Mouse (Mus musculus): ENCODE measurements around the gene Capn1.
A peak's percentile ranks its signal among the peaks of the same experiment; 100 is the strongest.

Gene Capn1

DNA sequence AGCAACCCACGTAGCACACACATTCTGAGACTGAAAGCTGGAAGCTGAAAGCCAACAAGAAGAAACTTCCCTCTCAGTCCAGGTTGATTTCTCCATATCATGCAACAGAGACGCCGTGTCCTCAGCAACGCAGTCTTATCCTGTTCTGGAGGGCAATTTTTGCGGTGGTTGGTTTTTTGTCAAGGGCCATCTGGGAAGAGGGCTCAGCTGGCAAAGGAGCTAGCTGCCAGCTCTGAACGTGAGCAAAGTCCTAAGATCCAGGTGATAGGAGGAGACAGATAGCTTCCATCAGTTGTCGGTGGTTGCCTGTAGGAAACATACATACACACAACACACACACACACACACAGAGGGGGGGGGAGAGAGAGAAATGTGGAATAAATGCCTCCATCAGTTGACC, 22.6 kb upstream of the Capn1 start:
- no peak for DNase-seq (ENCODE audit: low spot score in 2 of 2)

DNA sequence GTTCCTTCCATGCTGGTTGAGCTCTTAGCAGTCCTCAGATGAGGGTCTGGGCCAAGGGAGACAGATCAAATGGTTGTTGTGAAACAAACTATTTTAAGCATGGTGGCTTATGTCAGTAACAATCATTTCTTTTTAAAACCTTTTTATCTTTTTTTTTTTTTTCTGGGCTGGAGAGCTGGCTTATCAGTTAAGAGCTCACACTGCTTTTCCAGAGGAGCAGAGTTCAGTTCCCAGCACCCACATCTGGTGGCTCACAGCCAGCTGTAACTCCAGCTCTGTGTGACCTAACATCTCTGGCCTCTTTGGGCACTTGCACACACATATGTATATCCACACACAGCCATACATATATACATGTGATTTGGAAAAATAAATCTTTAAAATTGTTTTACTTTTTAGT, 22.0 kb upstream of the Capn1 start:
- no peak for DNase-seq (ENCODE audit: low spot score in 2 of 2)

DNA sequence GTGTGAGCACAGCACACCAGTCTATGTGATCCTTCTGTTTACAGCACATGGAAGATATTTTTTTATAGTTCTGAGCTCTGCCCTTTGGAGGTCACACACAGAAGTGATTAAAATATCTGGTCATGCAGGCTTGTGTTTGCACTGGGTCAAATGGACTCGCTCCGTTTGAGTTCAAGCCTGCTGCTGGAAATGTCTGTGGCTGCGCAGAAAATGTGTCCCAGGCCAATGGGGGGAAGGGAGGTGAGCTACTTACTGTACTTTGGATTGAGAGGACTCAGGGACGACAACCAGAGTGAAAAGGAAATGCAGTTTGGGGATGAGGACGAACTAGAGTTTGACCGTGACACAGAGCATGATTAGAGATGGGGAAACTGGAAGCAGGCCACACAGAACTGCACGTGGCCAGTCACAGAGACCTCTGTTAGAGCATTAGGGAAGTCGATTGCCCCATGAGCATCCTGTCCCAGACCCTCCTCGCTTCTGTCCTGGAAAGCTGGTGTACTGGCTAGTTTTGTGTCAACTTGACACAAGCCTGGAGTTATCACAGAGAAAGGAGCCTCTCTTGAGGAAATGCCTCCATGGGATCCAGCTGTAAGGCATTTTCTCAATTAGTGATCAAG, 20.4 kb upstream of the Capn1 start:
- no peak for DNase-seq (ENCODE audit: low spot score in 2 of 2)

DNA sequence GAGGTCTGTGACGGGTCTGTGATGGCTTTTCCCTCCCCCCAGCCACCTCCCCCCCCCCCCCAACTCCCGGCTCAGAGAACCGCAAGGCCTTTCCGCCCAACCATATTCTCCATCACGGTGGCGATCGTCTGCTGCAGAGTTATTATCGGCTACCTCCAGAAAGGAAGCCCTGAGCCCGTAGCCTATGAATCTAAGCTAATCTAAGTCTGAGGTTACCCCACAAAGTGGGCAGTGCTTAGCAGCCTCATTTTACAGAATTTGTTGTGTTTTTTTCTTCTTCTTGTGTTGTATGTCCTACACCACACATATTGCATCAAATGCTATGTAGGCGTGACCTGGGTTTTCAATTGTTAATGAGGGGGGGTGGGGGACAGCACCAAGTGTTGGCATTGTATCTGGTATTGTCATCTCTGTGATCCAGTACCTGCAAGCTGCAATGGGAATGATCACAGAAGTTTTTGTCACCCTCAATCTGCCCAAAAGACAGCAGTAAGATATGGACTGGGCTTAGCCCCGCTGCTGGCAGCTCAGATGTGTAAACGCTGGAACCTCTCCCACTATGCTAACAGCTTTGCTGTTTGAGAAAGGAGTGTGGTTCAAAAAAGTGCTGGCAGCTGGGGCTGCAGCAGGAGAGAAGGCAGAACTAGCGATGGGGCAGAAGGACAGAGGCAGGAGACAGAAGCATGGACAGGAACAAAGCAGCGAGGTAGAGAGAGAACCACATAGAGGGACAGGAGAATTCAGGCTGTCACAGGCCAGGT, 15.0 kb upstream of the Capn1 start:
- DNase-seq (ENCODE audit: low spot score in 2 of 2) = no peak

DNA sequence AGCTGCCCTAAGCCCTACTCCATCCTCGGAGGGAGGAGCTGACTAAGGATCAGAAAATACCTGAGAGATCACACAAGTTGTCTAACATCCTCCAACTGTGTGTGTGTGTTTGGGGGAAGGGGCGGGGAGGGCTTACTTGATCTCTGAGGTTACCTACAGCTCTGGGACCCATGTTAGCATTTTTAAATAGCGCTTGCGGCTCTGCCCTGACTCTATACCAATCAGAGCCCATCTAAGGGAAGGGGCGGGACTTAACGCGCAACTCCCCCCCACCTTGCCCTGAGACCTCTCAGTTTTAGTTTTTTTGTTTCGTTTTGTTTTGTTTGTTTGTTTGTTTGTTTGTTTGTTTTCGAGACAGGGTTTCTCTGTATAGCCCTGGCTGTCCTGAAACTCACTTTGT, 13.7 kb upstream of the Capn1 start:
- no peak for DNase-seq (ENCODE audit: low spot score in 2 of 2)

GRCm38 (mm10) chr19:6028991-6029390, 13.3 kb upstream of the Capn1 start:
- DNase-seq (ENCODE audit: low spot score in 2 of 2) = no peak

DNA sequence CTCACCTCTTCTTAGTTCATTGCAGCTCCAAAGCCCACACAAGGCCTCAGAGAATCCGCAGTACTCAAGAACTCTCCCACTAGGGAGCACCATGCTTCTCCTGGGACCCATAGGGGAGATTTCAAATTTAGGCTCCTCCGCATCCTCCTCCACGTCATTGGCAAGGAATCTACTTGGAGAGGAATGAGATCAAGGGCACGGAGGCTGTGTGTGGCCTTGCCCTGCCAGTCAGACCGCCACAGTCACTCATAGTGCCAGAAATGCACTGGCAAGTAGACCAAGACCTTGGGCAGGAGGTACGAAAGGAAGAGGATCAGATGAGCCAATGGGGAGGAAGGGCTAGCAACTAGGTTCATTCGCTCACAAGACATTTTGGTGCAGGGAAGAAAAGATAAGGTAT, 8.2 kb upstream of the Capn1 start:
- DNase-seq (ENCODE audit: low spot score in 2 of 2) = no peak

GRCm38 (mm10) chr19:6023059-6023458, 7.4 kb upstream of the Capn1 start:
- DNase-seq (ENCODE audit: low spot score in 2 of 2) = no peak

GRCm38 (mm10) chr19:6020276-6020675, 4.6 kb upstream of the Capn1 start:
- no peak for DNase-seq (ENCODE audit: low spot score in 2 of 2)

GRCm38 (mm10) chr19:6018142-6019089, 2.7 kb upstream of the Capn1 start:
- peak; percentile 72 to 75 for DNase-seq (ENCODE audit: low spot score in 2 of 2)

DNA sequence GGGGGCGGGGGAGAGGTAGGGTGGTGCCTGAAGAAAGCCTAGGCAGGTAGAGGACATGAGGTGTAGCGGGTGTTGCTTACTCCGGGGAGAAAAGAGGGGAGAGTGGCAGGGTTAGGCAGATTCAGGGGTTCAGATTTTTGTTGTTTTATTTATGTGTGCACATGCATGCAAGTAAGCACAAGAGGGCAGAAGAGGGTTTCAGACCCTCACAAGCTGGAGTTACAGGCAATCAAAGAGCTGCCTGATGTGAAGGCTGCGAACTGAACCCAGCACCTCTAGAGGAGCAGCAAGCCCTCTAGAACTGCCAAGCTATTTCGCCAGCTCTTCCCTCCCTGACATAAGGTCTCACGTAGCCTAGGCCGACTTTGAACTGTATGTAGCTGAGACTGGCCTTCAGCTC, 835 bp upstream of the Capn1 start:
- DNase-seq (ENCODE audit: low spot score in 2 of 2) = no peak

DNA sequence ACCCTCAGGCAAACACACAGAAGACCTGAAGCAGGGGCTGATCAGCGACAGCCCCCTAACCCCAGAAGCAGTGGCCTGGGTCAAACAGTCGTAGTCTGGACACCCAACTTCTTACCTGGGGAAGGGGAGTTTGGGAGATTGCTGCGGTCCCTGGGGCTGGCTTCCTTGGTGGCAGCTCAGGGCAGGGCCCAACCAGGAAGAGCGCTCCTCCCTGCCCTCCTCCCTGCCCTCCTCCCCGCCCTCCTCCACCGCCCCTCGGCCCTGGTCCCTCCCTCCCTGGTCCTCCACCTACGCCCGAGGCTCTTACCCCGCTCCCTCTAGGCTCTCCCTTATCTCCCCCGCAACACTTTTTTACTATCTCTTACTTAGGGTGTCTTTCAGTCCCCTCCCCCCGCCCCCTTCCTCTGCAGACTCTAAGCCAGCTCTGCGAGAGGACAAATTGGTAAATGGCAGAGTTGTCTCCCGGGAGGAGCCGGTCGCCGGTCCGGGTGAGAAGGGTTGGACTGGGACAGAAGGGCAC, 646 bp downstream of the Capn1 start:
- DNase-seq (ENCODE audit: low spot score in 2 of 2) = peak; percentile 37 to 72

GRCm38 (mm10) chr19:6013691-6014090, 2.0 kb downstream of the Capn1 start:
- DNase-seq (ENCODE audit: low spot score in 2 of 2) = peak; percentile 77 to 78

- no peak for DNase-seq (ENCODE audit: low spot score in 2 of 2)
Observed at GRCm38 (mm10) chr19:6009137-6009536, 6.6 kb downstream of the Capn1 start.

GRCm38 (mm10) chr19:6007013-6007412, 8.7 kb downstream of the Capn1 start:
- no peak for DNase-seq (ENCODE audit: low spot score in 2 of 2)

DNA sequence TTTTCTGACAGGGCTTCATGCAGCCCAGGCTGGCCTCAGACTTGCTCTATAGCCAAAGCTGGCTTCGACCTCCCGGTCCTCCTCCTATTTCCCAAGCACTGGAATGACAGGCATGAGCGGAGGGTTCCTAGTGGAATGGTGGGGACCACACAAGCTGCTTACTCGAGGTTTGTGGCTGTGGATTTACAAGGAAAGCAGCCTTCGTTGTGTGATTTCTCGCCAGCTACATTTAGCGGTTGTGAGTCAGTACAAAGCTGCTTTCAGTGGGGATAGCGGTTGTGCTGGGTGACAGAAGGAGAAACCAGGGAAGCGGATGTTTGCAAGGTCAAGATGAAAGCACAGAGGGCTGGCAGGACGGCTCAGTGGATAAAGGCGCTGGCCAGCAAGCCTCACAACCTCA, 10.2 kb downstream of the Capn1 start:
- DNase-seq (ENCODE audit: low spot score in 2 of 2) = no peak

GRCm38 (mm10) chr19:5999969-6000368, 15.7 kb downstream of the Capn1 start:
- peak in 1 of 2 experiments; percentile 44 for DNase-seq (ENCODE audit: low spot score in 2 of 2)

GRCm38 (mm10) chr19:5998180-5998579, 17.5 kb downstream of the Capn1 start:
- no peak for DNase-seq (ENCODE audit: low spot score in 2 of 2)

DNA sequence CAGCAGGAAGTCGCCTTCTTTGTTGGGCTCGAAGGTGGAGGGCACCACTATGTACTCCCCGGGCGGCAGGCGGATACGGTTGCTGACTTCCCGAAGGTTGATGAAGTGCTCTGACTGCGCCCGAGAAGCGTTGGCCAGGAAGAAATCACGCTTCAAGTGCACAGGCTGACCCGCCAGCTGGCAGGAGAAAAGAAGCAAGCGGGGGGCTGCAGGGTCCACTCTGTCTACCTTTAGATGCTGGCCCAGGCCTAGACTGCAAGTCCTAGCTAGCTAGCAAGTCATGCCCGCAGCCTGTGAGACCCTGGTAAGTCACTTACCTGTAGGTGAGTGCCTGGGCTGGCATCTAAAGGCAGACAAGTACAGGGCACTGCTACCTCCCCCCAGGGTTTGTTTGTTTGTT, 21.0 kb downstream of the Capn1 start:
- no peak for DNase-seq (ENCODE audit: low spot score in 2 of 2)

DNA sequence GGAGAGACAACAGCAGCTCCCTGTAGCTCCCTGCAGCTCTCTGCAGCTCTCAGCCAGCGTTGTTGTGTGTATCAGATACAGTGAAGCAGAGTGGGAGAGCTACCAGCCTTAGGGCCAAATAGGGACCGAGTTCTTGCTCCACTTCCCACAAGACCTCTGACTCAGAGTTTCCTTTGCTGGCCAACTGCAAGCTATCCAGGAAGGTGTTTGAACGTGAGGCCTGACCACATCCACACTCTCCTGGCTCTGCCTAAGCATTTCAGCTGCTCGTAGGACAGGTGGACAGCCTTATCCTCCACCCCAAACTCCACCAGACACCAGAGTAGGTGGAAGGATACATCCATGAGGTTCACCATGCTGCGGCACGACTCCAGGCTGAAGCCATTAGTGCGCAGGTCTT, 23.7 kb downstream of the Capn1 start:
- DNase-seq (ENCODE audit: low spot score in 2 of 2) = no peak

DNA sequence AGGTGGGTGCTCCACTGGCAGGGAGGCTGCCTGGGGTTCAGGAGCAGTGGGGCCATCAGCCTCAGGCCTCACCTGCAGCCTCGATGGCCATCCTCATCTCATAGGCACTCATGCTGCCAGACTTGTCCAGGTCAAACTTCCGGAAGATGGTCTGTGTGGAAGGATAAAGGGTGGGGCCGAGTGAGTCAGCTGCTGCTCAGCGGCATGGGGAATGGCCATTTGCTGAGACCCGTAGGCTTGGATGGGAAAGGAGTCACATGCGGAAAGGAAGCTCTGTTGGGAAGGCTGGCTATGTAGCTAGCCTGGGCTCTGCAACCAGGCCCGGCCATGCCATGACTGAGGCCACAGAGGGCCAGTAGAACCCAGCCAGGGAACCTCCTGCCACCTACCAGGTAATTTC, 24.2 kb downstream of the Capn1 start:
- DNase-seq (ENCODE audit: low spot score in 2 of 2) = no peak

GRCm38 (mm10) chr19:5990921-5991320, 24.8 kb downstream of the Capn1 start:
- no peak for DNase-seq (ENCODE audit: low spot score in 2 of 2)

Measured in urinary bladder, adult 18-20 months (tissue).